ENCODE assay signal across 8 mouse cellular contexts in the genomic region with DNA sequence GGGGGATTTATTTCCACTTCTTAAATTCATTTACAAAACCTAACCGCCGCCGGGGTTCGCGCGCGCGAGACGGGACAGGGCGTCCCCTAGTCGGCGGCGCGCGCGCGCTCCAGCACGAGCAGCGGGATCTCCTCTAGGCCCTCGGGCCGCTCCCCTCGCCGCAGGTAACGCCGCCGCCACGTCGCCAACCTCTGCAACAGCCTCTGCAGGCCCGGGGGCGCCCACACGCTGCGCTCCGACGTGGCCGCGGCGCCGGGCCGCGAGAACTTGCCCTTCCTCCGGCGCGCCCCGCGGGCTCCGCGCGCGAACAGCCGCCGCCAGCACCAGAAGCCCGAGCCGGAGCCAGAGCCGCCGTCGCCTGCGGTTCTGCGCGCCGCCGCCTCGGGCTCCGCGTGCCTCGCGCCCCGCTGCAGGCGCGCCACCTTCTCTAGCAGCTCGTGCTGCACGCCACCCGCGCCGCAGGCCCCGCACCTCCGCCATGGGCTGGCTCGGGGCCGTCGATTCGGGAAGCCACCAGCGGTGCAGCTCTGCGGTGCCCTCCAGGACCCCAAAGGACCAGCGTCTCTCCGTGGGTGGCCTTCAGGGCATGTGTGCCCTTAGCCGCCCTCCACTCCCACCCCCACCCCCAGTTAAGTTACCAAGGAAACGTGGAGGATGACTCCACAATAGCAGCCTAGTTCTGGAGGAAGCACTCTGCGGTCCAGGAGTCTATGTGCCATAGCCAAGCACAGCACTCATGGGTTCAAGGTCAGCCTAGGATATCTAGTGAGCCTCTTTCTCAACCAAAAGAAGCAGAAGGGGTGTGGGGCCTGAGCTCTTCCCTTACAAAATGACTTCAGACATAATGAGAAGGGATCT. TPM values are rescaled to one million over a fixed set of nuclear protein-coding genes. Genes with fewer than 3 reads are reported as not detected.
DNase-seq lines count a peak whose midpoint lies in the region; ATAC-seq lines count a peak whose summit lies in the region.

No protein-coding gene starts in this region.

- peak; percentile 91 for ATAC-seq in intestine, embryonic 16.5 days

- peak overlapping the region; percentile 83 for H3K9ac ChIP-seq in intestine, embryonic 16.5 days (ENCODE audit: low read depth, low read length)

- peaks cover 3% of the 10 kb centered on the region; the same call in 1 of the 2 replicates for H3K4me1 ChIP-seq in intestine, embryonic 16.5 days (ENCODE audit: control insufficient read depth, insufficient read depth, low read length)
- H3K4me1 ChIP-seq in megakaryocyte, embryonic 14.5 days, result peaks cover 13% of the 10 kb centered on the region

- intact Hi-C loops in gastrocnemius, postnatal 36 days (cut with DNase I), result no loop called here
- intact Hi-C loops in left cerebral cortex, postnatal 14 days (cut with DNase I), result no loop called here

- under 1% methylated on average over 83 of the region's 87 CpGs for WGBS in intestine, embryonic 16.5 days

- H3K27ac ChIP-seq in intestine, embryonic 16.5 days (ENCODE audit: low read length), result peak overlapping the region; percentile 45

- H3K4me2 ChIP-seq in intestine, embryonic 16.5 days (ENCODE audit: low read depth, low read length), result peak overlapping the region; percentile 92

- H3K36me3 ChIP-seq in intestine, embryonic 16.5 days (ENCODE audit: control insufficient read depth, insufficient read depth, low read length), result no peaks in the 10 kb centered on the region
- H3K36me3 ChIP-seq in megakaryocyte, embryonic 14.5 days (replicated peaks; ENCODE audit: low read length), result no peaks in the 10 kb centered on the region

- peak overlapping the region; percentile 70 for H3K4me3 ChIP-seq in intestine, embryonic 16.5 days (ENCODE audit: low read length)
- peak overlapping the region; percentile 91 for H3K4me3 ChIP-seq in megakaryocyte, embryonic 14.5 days (replicated peaks)

- no peaks in the 10 kb centered on the region for H3K9me3 ChIP-seq in intestine, embryonic 16.5 days (ENCODE audit: control insufficient read depth, low read length)
- peaks cover 29% of the 10 kb centered on the region for H3K9me3 ChIP-seq in megakaryocyte, embryonic 14.5 days

- H3K27me3 ChIP-seq in intestine, embryonic 16.5 days (replicated peaks; ENCODE audit: control insufficient read depth, insufficient read depth, low read length), result no peaks in the 10 kb centered on the region
- H3K27me3 ChIP-seq in megakaryocyte, embryonic 14.5 days (replicated peaks), result peaks cover 38% of the 10 kb centered on the region

- DNase-seq in adrenal gland, postnatal 10 days, result peak; percentile 80
- DNase-seq in embryo, embryonic 10 days (ENCODE audit: low spot score), result peak; percentile 74
- peak; percentile 15 to 29 for DNase-seq in gastrocnemius, postnatal 36 days
- DNase-seq in left cerebral cortex, postnatal 14 days (ENCODE audit: low spot score in 2 of 2), result peak; percentile 79 to 81
- DNase-seq in right cerebral cortex, postnatal 25 days, result peak; percentile 86
- no peak for DNase-seq in MN1 (ENCODE audit: low spot score)

RNA-seq across cellular contexts. Expression of gene Cox20, which starts 42.6 kb away (rescaled TPM):
- total RNA-seq in adrenal gland, postnatal 10 days (2021), result 10 to 100 TPM; 78.7 to 88.8 TPM
- total RNA-seq in gastrocnemius, postnatal 36 days (2021), result 10 to 100 TPM; 31.6 to 33.7 TPM
- polyA plus RNA-seq in intestine, embryonic 16.5 days (2015; fragmentation: Nextera tagmentation; extraction: Ambion mirVana), result 136 and 142 TPM in 2 replicates
- 10 to 100 TPM; 29.4 to 29.6 TPM for total RNA-seq in left cerebral cortex, postnatal 14 days (2021)
- 17.2 TPM in 1 of 2 replicates, not detected in the other for polyA plus RNA-seq in megakaryocyte, embryonic 14.5 days (2012; ENCODE audit: insufficient read depth, low replicate concordance)
